Mouse (Mus musculus) liver, embryonic 14 days (tissue): Measurements from ENCODE around the gene Olfr1098. TPM values are rescaled to one million over a fixed set of nuclear protein-coding genes. Genes with fewer than 3 reads are reported as not detected.

Experiments used
- polyA plus RNA-seq: library from polyadenylated mRNA; depleted of rRNA; stranded (reverse); fragments of >200 nt; gene quantifications from 2 replicates; pipeline ENCODE4 v1.2.3, GENCODE M21; 2012; rRNA removed

Gene Olfr1098
- not detected in 2 replicates for polyA plus RNA-seq

DNA sequence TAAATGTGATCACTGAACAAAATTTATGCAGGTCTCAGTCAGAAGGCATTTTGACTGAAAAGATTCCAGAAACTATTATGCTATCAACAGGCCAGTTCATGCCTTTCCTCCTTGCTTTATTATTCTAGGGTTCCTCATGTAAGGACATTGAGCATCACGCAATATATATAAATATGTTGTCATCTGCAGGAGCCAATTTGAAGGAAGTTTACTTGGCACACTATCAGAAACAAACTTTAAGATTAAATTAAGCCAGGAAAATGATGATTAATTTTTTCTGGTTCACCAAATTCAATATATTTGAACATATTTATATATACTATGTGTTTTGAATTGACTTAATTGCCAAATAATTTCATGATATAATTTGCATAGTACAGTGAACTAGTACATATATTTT, at the start of gene Olfr1098:
Gene Olfr1098, minus strand, starts transcription at position 101 of the 400 bp plus-strand sequence.

DNA sequence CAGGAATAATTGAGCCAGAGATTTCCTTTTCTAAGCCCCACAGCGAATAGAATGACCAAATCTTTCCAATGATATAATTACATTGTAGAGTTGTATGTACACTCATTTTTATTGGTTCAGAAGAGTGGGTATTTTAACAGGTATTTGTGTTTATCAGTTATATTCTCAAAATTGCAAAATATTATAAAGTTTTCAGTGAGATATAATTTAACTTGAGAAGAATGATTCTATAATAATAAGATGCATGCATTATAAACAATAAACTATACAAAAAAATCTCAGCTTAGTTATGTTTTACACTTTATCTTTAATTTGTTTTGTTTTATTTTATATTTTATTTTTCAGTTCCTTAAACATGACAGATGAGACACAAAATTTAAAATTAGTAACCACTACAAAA, 36.2 kb upstream of the Olfr1098 start, which contains the start of gene Olfr1099:
Gene Olfr1099, minus strand, starts transcription at position 101 of the 400 bp plus-strand sequence.

DNA sequence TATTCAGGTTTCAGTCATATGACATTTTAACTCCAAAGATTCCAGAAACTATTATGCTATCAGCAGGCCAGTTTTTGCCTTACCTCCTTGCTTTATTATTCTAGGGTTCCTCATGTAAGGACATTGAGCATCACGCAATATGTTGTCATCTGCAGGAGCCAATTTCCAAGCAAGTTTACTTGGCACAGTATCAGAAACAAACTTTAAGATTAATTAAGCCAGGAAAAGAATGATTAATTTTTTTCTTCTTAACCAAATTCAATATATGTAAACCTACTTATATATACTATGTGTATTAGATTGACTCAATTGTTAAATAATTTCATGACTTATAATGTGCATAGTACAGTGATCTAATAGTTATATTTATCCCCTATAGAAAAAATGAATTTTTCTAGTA, 32.2 kb downstream of the Olfr1098 start, which contains the start of gene Olfr1097:
Gene Olfr1097, minus strand, starts transcription at position 101 of the 400 bp plus-strand sequence.

DNA sequence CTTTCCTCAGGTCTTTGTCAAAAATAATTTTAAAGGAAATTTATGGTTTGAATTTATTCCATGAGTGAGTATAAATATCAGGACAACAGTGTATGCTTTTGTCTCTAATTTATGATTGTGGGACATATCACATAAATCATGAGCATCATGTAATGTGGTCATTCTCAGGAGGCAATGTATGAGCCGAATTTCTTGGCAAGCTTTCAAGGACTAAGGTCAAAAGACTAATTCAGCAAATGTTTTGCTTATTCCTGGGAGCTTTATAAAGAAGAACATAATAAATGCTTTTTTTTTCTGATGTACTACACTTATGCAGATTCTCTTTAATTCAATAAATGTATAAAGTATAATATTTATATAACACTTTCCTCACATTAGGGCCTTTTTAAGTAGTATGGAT, 49.6 kb downstream of the Olfr1098 start, which contains the start of gene Gm13723:
Gene Gm13723, minus strand, starts transcription at position 101 of the 400 bp plus-strand sequence.

Other genes with a start within 250 kb of the Olfr1098 start
- gene Olfr1086, start 244.5 kb downstream of the Olfr1098 start, polyA plus RNA-seq: not detected in 2 replicates
- gene Olfr1087, start 226.2 kb downstream of the Olfr1098 start, polyA plus RNA-seq: not detected in 2 replicates
- not detected in 2 replicates for gene Olfr1089, start 190.8 kb downstream of the Olfr1098 start, polyA plus RNA-seq
- not detected in 2 replicates for gene Olfr1090, start 165.6 kb downstream of the Olfr1098 start, polyA plus RNA-seq
- gene Olfr1093, start 142.1 kb downstream of the Olfr1098 start, polyA plus RNA-seq: not detected in 2 replicates
- not detected in 2 replicates for gene Olfr141, start 114.5 kb downstream of the Olfr1098 start, polyA plus RNA-seq
- gene Olfr1094, start 99.9 kb downstream of the Olfr1098 start, polyA plus RNA-seq: not detected in 2 replicates
- gene Olfr1095, start 72.8 kb downstream of the Olfr1098 start, polyA plus RNA-seq: not detected in 2 replicates
- not detected in 2 replicates for gene Gm13723, start 49.7 kb downstream of the Olfr1098 start, polyA plus RNA-seq
- not detected in 2 replicates for gene Olfr1097, start 32.3 kb downstream of the Olfr1098 start, polyA plus RNA-seq
- not detected in 2 replicates for gene Olfr1099, start 36.1 kb upstream of the Olfr1098 start, polyA plus RNA-seq
- not detected in 2 replicates for gene Olfr1100, start 55.4 kb upstream of the Olfr1098 start, polyA plus RNA-seq
- gene Olfr1101, start 66.7 kb upstream of the Olfr1098 start, polyA plus RNA-seq: not detected in 2 replicates
- gene Olfr1102, start 73.9 kb upstream of the Olfr1098 start, polyA plus RNA-seq: not detected in 2 replicates
- gene Olfr1104, start 102.5 kb upstream of the Olfr1098 start, polyA plus RNA-seq: not detected in 2 replicates
- gene Olfr1105, start 112.0 kb upstream of the Olfr1098 start, polyA plus RNA-seq: not detected in 2 replicates
- not detected in 2 replicates for gene Olfr1106, start 127.7 kb upstream of the Olfr1098 start, polyA plus RNA-seq
- gene Olfr1107, start 151.3 kb upstream of the Olfr1098 start, polyA plus RNA-seq: not detected in 2 replicates
- not detected in 2 replicates for gene Olfr1109, start 171.5 kb upstream of the Olfr1098 start, polyA plus RNA-seq
- not detected in 2 replicates for gene Olfr259, start 190.0 kb upstream of the Olfr1098 start, polyA plus RNA-seq
- gene Olfr1110, start 215.8 kb upstream of the Olfr1098 start, polyA plus RNA-seq: not detected in 2 replicates
- not detected in 2 replicates for gene Olfr1111, start 228.1 kb upstream of the Olfr1098 start, polyA plus RNA-seq